ENCODE assay signal across 8 mouse cellular contexts in genomic region chr6:108417508-108417907, GRCm38 (mm10).
DNase-seq lines count a peak whose midpoint lies in the region; ATAC-seq and TF ChIP-seq lines count a peak whose summit lies in the region.

No protein-coding gene starts in this region.

- H3K4me3 ChIP-seq in E14TG2a.4 (replicated peaks; ENCODE audit: low read length) = no peak overlapping the region
- H3K4me3 ChIP-seq in embryonic facial prominence, embryonic 13.5 days = no peak overlapping the region
- H3K4me3 ChIP-seq in layer of hippocampus, adult 2 months = no peak overlapping the region

- H3K4me1 ChIP-seq in E14TG2a.4 (replicated peaks; ENCODE audit: low read depth, low read length) = no peaks in the 10 kb centered on the region
- no peaks in the 10 kb centered on the region for H3K4me1 ChIP-seq in embryonic facial prominence, embryonic 13.5 days

- 48% methylated on average over 8 of the region's 8 CpGs for WGBS in embryonic facial prominence, embryonic 13.5 days

- H3K27me3 ChIP-seq in E14TG2a.4 (ENCODE audit: insufficient read depth, low read length) = no peaks in the 10 kb centered on the region
- no peaks in the 10 kb centered on the region for H3K27me3 ChIP-seq in embryonic facial prominence, embryonic 13.5 days

- H3K9ac ChIP-seq in embryonic facial prominence, embryonic 13.5 days = no peak overlapping the region

- H3K4me2 ChIP-seq in embryonic facial prominence, embryonic 13.5 days = no peak overlapping the region

- H3K27ac ChIP-seq in embryonic facial prominence, embryonic 13.5 days = no peak overlapping the region
- no peak overlapping the region for H3K27ac ChIP-seq in layer of hippocampus, adult 2 months

- peaks cover 79% of the 10 kb centered on the region for H3K36me3 ChIP-seq in E14TG2a.4 (ENCODE audit: insufficient read depth, low read length)
- peaks cover 12% of the 10 kb centered on the region for H3K36me3 ChIP-seq in embryonic facial prominence, embryonic 13.5 days

- no peaks in the 10 kb centered on the region for H3K9me3 ChIP-seq in E14TG2a.4 (ENCODE audit: low read length)
- H3K9me3 ChIP-seq in embryonic facial prominence, embryonic 13.5 days = no peaks in the 10 kb centered on the region

- peak; percentile 57 for TF ChIP-seq CTCF in E14TG2a.4 (conservative IDR thresholded peaks at IDR 0.05; ENCODE audit: low read length)
- TF ChIP-seq CTCF in layer of hippocampus, adult 2 months (conservative IDR thresholded peaks at IDR 0.05) = peak; percentile 95

- DNase-seq in adrenal gland, postnatal 14 days = peak; percentile 75
- DNase-seq in layer of hippocampus, adult 2 months (ENCODE audit: low spot score in 2 of 2) = peak; percentile 57 to 63
- DNase-seq in lung, postnatal 14 days = peak; percentile 62
- peak; percentile 72 for DNase-seq in retina, embryonic 14.5 days (ENCODE audit: low spot score)
- DNase-seq in c-Kit-positive CD71-positive TER-119-positive erythroid progenitor cells, embryonic 14.5 days (ENCODE audit: low spot score) = no peak

- peak; percentile 35; the same call in 1 of the 2 replicates for ATAC-seq in embryonic facial prominence, embryonic 13.5 days (ENCODE audit: insufficient number of reproducible peaks, insufficient read depth, low FRiP score, low TSS enrichment, low read depth)
- peak; percentile 84 to 85 for ATAC-seq in hematopoietic stem cell, adult 5-6 weeks (replicated peaks in 1 of 2; ENCODE audit: insufficient read depth in 1 of 2, low FRiP score in 2 of 2, low TSS enrichment in 1 of 2, low read depth in 1 of 2, poor library complexity in 2 of 2, severe bottlenecking in 2 of 2)
